Mouse (Mus musculus) frontal cortex, adult 2 months (tissue): ENCODE data around the gene Gabarap. TPM values are rescaled to one million over a fixed set of nuclear protein-coding genes. Genes with fewer than 3 reads are reported as not detected.

Experiments
- DNase-seq, 2 experiments: peaks; one replicate each; pipeline ENCODE4 v3.0.0; 2022; ENCODE audit warnings: low spot score in 1 of 2; ENCODE audit errors: extremely low spot score in 1 of 2
- polyA plus RNA-seq: library from polyadenylated mRNA; depleted of rRNA; stranded (reverse); fragments of >200 nt; gene quantifications from 2 replicates; pipeline ENCODE4 v1.2.3, GENCODE M21; 2012

Gene Gabarap
- polyA plus RNA-seq, 1 experiment: 291 TPM

GRCm38 (mm10) chr11:69966860-69967517, 24.0 kb upstream of the Gabarap start:
- no peak for DNase-seq

DNA sequence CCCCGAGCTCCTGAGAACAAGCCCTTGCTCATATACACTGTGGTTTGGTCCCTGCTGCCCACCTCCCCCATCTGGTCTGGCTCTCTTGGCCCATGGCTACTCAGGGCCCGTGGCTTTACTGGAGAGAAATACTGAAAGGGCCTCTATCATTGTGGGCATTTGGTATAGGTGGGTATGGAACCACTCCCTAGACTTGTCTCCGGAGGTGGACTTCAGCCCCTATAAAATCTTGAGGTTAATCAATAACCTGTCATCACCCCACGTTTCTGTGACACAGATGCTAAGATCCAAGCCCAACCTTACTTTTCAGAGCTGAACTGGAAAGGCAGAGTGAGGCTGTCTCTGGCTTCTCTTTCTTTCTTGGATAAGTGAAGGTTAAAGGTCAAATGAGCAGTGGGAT, 22.1 kb upstream of the Gabarap start:
- no peak for DNase-seq

DNA sequence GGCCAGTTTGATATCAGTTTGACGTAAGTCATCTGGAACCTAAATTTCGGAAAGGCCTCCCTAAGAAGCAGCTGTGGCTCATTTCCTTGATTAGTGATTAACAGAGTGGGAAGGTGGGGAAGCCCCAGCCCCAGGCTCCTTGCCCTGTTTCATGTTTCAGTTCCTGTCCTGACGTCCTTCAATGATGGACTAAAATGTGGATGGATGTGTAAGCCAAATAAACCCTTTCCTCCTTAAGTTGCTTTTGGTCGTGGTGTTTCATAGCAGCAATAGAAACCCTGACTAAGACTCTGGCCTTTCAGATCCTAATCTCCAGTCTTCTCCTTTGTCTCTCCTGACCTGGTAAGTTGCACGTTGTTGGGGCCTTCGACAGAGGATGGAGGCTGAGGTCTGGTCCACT, 20.7 kb upstream of the Gabarap start:
- no peak for DNase-seq

GRCm38 (mm10) chr11:69970775-69971174, 20.2 kb upstream of the Gabarap start:
- no peak for DNase-seq

GRCm38 (mm10) chr11:69974907-69975306, 16.0 kb upstream of the Gabarap start:
- DNase-seq: no peak

- DNase-seq: no peak
Observed at GRCm38 (mm10) chr11:69976271-69976670, 14.7 kb upstream of the Gabarap start.

DNA sequence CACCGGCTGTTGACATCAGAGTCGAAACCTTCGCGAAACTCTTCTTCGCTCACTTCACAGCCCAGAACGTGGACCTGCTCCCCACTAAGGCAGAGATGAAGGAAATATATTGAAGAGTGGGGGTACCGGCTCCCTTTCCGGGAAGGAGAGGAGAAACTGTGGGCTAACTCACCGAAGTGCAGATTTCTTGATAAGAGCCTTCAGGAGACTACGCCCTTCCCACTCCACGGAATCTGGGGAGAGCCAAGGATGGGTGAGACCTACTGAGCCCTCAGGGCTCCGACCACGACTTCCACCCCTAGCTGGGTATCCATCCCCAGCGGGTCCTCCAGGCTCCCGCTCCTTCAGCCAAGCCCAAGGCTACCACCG, 11.1 kb upstream of the Gabarap start:
- no peak for DNase-seq

DNA sequence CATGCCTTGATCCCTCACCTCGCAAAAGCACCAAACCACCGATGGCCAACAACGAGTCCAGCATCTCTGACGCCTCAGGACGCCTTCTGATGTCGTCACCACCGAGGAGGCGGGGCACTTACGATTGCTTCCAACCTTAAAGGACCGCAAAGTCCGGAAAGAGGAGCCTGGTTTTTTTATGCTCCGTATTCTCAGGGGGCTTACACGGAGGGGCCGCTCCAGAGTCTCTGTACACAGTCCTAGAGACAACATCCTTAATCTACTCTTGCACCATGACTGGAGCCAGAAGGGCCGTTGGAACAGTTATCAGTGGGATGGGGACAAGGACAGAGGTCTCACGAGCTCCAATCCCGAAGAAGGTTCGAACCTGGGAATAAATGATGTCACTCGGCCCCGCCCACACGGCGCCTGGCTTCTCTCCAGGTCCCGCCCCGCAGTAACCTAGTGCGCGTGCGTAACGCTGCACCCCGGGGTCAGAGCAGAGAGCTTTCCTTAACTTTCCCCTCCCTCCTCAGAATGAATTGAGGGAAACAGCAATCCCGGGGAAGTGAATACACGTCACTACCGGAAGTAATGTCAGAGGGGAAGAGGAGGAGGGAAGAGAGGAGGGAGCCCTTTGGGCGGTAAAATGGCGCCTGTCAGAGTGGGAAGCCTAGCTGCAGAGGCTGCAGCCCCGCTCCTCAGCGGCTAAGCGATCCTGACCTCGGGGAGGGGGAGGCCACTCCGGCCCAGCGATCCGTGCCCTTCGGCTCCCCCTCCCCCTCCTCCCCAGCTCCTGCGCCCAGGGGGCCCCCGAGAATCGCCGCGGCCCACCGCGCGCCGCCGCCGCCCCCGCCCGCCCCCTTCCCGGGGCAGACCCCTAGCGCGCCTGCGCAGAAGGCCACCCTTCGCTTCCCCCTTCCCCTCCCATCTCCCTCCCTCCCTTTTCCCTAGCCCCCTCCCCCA, 10.5 kb upstream of the Gabarap start:
- DNase-seq: peak; percentile 97 to 99

- DNase-seq: no peak
Observed at GRCm38 (mm10) chr11:69981141-69981762, 9.7 kb upstream of the Gabarap start, which contains the start of gene Ctdnep1. Gene Ctdnep1, plus strand, starts transcription at chr11:69981156.

DNA sequence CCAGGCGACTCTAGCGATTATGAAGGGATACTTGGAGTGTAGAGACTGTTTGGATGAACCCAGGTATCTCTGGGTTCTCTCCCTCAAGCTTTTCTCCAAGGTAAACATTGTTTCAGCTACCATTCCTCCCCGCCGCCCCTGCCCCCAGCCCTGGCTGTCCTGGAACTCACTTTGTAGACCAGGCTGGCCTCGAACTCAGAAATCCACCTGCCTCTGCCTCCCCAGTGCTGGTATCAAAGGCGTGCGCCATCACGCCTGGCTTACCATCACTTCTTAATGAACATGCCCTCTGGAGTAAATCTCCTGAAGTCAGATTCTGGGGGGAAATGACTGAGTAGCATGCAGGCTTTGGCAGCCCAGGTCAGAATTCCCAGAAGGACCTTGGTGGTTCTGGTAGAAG, 8.7 kb upstream of the Gabarap start, which contains the start of gene Elp5:
Elp5 (minus strand) TSS at position 293 of the 400 bp plus-strand sequence.
- no peak for DNase-seq

DNA sequence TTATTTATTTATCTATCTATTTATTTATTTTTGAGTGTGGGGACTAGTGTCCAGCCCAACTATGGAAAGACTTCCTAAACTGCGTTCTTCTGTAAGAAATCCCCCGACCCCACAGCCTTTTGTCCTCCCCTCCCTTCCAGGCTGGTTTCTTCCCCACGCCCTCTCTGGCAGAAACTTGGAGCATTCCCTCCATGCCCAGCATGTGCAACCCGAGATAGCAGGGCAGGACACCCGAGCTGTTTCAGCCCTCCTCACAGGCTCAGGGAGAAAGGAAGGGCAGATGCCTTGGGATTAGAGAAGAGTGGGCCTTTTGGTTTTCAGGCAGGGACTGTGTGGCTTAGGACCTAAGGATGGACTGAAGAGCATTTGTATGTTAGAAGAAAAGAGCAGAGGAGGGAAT, 8.1 kb upstream of the Gabarap start:
- DNase-seq: no peak

- DNase-seq: no peak
Observed at GRCm38 (mm10) chr11:69983377-69983776, 7.6 kb upstream of the Gabarap start.

GRCm38 (mm10) chr11:69984431-69984830, 6.5 kb upstream of the Gabarap start:
- no peak for DNase-seq

- DNase-seq: no peak
Observed at GRCm38 (mm10) chr11:69989949-69990348, 994 bp upstream of the Gabarap start.

- no peak for DNase-seq
Observed at GRCm38 (mm10) chr11:69991711-69992110, 768 bp downstream of the Gabarap start.

GRCm38 (mm10) chr11:69992396-69992795, 1.5 kb downstream of the Gabarap start:
- DNase-seq: no peak

DNA sequence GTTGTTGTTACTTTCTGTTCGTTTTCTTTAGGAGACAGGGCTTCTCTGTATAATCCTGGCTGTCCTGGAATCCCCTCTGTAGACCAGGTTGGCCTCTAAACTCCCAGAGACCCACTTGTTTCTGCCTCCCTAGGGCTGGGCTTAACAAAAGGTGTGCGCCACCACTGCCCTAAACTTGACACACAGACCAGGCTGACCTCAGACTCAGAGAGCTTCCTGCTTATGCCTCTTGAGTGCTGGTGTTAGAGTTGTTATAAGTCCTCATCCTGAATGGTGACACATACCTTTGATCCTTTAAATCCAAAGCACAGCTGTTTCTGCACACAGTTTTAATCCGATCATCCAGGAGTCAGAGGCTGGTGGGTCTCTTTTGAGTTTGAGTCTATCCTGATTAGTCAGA, 2.0 kb downstream of the Gabarap start:
- DNase-seq: no peak

DNA sequence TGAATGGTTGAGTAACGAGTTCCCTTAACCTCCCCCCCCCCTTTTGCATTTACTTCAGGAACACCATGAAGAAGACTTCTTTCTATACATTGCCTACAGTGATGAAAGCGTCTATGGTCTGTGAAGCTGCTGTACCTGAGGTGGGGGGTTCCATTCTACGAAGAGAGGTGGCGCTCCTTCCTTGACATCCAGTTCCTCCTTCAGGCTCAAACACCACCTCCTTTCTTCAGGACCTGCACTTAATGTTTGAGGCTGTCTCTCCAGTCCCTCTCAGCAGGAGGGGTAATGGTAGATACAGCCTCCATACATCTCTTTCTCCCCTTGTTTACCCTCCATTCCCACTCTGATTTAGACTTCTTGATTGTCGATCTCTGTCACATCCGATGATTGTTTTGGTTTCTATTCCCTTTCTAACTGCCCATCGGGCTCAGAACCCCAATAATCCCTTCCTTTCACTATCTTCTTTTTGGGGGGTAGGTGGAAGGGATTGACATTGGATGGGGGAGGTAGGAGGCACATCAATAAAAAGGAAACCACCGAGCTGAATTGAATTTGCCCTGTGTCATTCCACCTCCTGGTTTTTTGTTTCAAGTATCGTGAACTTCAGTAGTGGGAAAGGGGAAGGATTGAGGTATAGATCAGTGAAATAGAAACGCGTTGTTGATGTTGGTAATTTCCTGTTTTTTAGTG, 3.6 kb downstream of the Gabarap start:
- no peak for DNase-seq

- DNase-seq: peak; percentile 98
Observed at GRCm38 (mm10) chr11:69995391-69995960, 4.5 kb downstream of the Gabarap start, which contains the start of gene Phf23. Gene Phf23, plus strand, starts transcription at chr11:69995777.
